Mouse (Mus musculus): ENCODE data around the gene Lrrc7.

GRCm38 (mm10) chr3:158552105-158552504, 9.9 kb downstream of the Lrrc7 start:
- no peak for TF ChIP-seq POLR2A (IDR thresholded peaks at IDR 0.05; ENCODE audit: low read depth, low read length)
- no peak for TF ChIP-seq CTCF (IDR thresholded peaks at IDR 0.05; ENCODE audit: borderline replicate concordance, insufficient read depth, low read length)
